Mouse (Mus musculus): ENCODE data around the gene Gm9602. TPM values are rescaled to one million over a fixed set of nuclear protein-coding genes. Genes with fewer than 3 reads are reported as not detected.

Gm9602 gene
- polyA plus RNA-seq (2017; shearing (Covaris generic)) = not detected

DNA sequence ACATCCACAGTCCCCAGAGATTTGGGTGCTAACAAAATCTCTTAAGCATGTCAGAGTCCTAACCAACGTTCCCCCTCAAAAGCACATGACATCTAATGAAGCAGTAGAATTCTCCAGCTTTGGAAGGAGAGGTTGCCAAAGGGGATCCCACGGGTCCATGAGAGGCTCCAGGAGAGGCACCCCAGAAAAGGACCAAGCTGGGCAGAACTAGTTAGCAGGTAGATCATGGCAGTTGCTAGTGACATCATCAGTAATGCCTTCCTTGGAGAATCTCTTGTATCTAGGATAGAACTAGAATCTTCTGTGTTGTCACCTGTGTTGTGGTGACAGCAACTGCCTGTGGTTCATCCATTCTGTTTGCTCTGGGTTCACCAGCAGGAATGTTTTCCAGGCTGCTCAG, at the start of gene Gm9602:
Gm9602 (plus strand) TSS at position 301 of the 400 bp plus-strand sequence.

Other genes with a start within 250 kb of the Gm9602 start
- gene Gm3047, start 220.9 kb upstream of the Gm9602 start, polyA plus RNA-seq (2017; shearing (Covaris generic)) = not detected
- gene Gm8159, start 144.0 kb upstream of the Gm9602 start, polyA plus RNA-seq (2017; shearing (Covaris generic)) = under 1 TPM; 0.08 to 0.40 TPM
- gene Gm3239, start 112.1 kb upstream of the Gm9602 start, polyA plus RNA-seq (2017; shearing (Covaris generic)) = under 1 TPM in 1 of 2 experiments, not detected in 1; 0.65 TPM
- gene Gm7876, start 67.1 kb upstream of the Gm9602 start, polyA plus RNA-seq (2017; shearing (Covaris generic)) = not detected
- 10 to 100 TPM in 1 of 2 experiments, under 1 TPM in 1; 0.71 to 11.6 TPM for gene Gm3252, start 49.6 kb upstream of the Gm9602 start, polyA plus RNA-seq (2017; shearing (Covaris generic))
- gene Gm3269, start 61.8 kb downstream of the Gm9602 start, polyA plus RNA-seq (2017; shearing (Covaris generic)) = not detected
- gene Gm3264, start 79.2 kb downstream of the Gm9602 start, polyA plus RNA-seq (2017; shearing (Covaris generic)) = 1 to 10 TPM in 1 of 2 experiments, not detected in 1; 4.2 TPM
- under 1 TPM in 1 of 2 experiments, not detected in 1; 0.24 TPM for gene Gm3278, start 116.1 kb downstream of the Gm9602 start, polyA plus RNA-seq (2017; shearing (Covaris generic))
- gene Gm8297, start 207.6 kb downstream of the Gm9602 start, polyA plus RNA-seq (2017; shearing (Covaris generic)) = under 1 TPM; 0.44 to 0.46 TPM
- not detected for gene Gm3298, start 239.6 kb downstream of the Gm9602 start, polyA plus RNA-seq (2017; shearing (Covaris generic))